In the genomic region with DNA sequence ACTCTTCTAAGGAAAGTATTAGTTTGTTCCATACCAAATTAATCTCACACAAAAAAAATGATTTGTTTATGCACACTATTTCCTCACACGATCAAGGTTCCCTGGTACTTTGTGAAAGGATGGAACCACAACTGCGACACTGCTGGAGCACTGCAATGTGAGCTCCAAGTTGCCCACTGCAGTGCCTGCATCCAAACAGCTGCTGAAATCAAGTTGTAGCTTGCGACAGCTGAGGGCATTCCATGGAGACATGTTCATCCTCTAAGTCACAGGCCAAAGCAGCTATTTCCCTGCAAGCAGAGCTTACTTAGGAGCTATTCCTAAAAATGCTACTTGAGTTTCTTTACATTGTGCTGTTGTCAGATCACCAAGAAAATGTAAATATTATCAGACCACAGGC, we compare ENCODE assay signal across 25 mouse cellular contexts.
"Had no signal": no experiment of that assay in that cellular context is flagged by ENCODE, and none has a peak within 500 bp of the region (broad histone marks: within the 10 kb centered on the region; RNA-seq: fewer than 3 reads in every experiment).

No protein-coding gene starts in this region.

- H3K4me1 ChIP-seq: heart, embryonic 10.5 days; intestine, embryonic 15.5 days; limb, embryonic 12.5 days had no signal

- DNase-seq: gastrocnemius, adult 2 months; gastrocnemius, postnatal 10 days; gastrocnemius, postnatal 25 days; heart, adult 18-20 months; heart, postnatal 10 days; heart, postnatal 4 days; kidney, adult 18-20 months; kidney, adult 8-10 months; kidney, postnatal 25 days; kidney, postnatal 4 days; liver had no signal

- H3K9ac ChIP-seq: heart, embryonic 12.5 days; hindbrain, embryonic 12.5 days; hindbrain, embryonic 14.5 days; intestine, embryonic 15.5 days; limb, embryonic 12.5 days had no signal

- H3K9me3 ChIP-seq: heart, embryonic 10.5 days; heart, embryonic 12.5 days; hindbrain, embryonic 10.5 days; hindbrain, embryonic 12.5 days; intestine, embryonic 15.5 days; limb, embryonic 10.5 days; limb, embryonic 12.5 days had no signal

- ATAC-seq: hindbrain, embryonic 16.5 days; inflammation-experienced regulatory T-cells, adult 6 months; intestine, embryonic 15.5 days; intestine, postnatal 0 days had no signal

- H3K27ac ChIP-seq: gastrocnemius, adult 2 months; heart, embryonic 10.5 days; hindbrain, embryonic 10.5 days; hindbrain, embryonic 12.5 days; hindbrain, embryonic 14.5 days; intestine, embryonic 15.5 days; kidney, postnatal 0 days; layer of hippocampus, adult 2 months; left cerebral cortex, adult 2 months; limb, embryonic 10.5 days; limb, embryonic 12.5 days had no signal

- H3K4me3 ChIP-seq: gastrocnemius, adult 2 months; heart, embryonic 10.5 days; heart, embryonic 12.5 days; hindbrain, embryonic 10.5 days; hindbrain, embryonic 12.5 days; intestine, embryonic 15.5 days; layer of hippocampus, adult 2 months; left cerebral cortex, adult 2 months; limb, embryonic 10.5 days; limb, embryonic 12.5 days had no signal

- H3K4me2 ChIP-seq: heart, embryonic 12.5 days; hindbrain, embryonic 12.5 days; hindbrain, embryonic 14.5 days; intestine, embryonic 15.5 days; limb, embryonic 12.5 days had no signal

- H3K27me3 ChIP-seq: heart, embryonic 12.5 days; hindbrain, embryonic 12.5 days; intestine, embryonic 15.5 days; limb, embryonic 12.5 days had no signal

- H3K36me3 ChIP-seq: heart, embryonic 10.5 days; heart, embryonic 12.5 days; hindbrain, embryonic 12.5 days; intestine, embryonic 15.5 days had no signal
